Mouse (Mus musculus): Measurements from ENCODE around the gene Mon1b. TPM values are rescaled to one million over a fixed set of nuclear protein-coding genes. Genes with fewer than 3 reads are reported as not detected.

Gene Mon1b
- total RNA-seq, 2 experiments from 2014 or later: 6.6 to 7.0 TPM

DNA sequence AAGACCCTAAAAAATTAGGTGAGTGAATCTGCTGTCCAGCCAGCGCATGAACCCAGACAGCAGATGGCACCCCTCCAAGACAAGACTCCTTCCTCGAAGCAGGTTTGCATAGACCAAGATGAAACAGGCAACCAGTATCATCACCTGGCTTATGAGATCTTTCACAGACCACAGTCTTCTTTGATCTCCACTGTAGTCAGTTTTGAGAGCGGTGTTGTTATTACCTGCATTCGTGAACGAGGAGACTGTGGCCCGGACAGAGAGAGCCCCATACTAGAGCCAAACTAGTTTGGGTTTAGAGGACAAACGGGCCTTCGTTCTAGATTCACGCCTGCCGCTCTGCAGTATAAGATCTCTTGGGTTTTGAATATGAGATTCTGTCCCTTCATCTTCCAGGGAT is 34.5 kb downstream of the Mon1b start:
- no peak for DNase-seq
- intact Hi-C loops (cut with DNase I): loop anchor here (10.0 kb wide), 1 partner anchor 185 kb away; no protein-coding TSS in a partner anchor

DNA sequence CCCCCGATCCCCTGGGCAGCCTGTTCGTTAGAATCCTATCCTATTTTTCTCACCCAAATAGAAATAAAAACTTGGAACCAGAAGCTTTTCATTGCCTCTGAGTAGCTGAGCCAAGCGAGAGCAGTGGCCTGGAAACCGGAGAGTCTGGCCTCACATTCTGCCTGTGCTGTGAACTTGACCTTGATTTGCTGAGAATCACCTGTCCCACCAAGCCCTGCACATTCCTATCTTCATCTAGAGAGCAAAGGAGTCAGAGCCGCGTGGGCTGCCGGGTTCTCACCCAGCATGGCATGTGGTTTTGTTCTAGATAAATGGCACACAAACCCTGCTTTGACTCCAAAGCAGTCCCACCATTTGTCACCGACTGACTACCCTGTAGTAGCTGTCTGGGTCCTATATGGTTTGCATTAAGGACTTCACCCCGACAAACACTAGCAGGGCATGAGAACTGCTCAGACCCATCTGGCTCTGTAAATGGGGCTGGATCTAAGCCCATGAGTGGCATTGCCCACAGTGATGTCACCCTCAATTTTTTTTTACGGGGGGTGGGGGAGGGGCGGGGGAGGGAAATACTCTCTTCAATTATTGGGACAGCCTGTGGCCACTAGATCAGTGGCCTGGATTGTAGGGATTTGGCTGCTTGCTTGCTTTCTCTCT is 37.3 kb downstream of the Mon1b start:
- intact Hi-C loops (cut with DNase I): no loop called here

DNA sequence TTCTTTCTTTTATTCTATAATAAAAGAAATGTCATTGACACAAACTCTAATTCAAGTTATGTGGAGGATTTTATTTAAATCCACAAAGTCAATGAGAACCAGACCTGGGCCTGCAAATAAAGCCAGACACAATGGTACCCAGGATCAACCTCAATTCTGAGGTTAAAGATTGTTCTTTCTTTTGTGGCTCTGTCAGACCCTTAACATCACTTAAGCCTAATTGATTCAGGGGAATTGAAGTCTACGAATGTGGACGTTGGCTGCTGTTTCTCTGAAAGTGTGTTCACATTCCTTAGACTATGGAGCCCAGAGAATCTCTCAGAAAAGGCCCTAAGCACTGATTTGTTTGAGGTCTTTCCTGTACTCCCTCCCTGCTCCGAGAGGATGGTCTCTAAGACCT is 37.9 kb downstream of the Mon1b start:
- intact Hi-C loops (cut with DNase I): no loop called here
- no peak for DNase-seq

More for the DNA sequence above, 37.3 kb downstream of the Mon1b start:
- DNase-seq: no peak

DNA sequence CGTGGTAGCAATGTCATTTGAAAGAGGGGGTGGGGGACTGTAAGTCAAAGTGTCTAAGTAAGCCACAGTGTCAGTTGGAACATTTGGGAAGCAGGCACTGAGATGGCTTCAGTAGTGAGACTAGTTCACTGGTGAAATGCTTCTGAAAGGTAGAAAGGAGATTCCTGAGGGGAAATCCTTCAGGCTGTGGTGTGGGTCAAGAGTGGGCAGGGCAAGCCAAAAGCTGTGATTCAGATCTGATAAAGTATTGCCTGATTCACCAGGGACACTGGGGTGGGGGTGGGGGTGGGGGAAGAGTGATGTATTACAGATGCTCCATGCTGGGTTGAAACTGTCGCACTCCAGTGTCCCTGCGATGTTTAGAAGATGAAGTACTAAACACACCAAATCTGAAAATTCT is 39.2 kb downstream of the Mon1b start:
- no peak for DNase-seq
- intact Hi-C loops (cut with DNase I): no loop called here

DNA sequence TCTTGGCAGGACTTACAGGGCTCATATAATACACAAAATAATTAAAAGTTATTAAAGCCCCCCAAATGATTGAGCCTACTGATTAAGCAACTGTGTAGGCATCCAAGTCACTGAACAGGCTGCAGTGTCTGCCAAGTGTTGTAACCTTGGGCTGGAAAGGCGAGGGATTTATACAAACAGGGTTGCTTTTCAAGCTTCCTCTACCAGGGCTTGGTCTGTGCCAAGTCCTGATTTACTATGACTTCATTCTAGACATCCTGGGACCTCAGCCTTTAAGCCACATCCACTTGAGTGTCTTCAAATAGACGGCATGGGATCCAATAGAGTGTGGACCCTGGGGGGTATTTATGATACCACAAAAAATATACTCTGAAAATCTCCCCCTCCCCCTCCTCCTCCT is 39.9 kb downstream of the Mon1b start:
- no peak for DNase-seq

DNA sequence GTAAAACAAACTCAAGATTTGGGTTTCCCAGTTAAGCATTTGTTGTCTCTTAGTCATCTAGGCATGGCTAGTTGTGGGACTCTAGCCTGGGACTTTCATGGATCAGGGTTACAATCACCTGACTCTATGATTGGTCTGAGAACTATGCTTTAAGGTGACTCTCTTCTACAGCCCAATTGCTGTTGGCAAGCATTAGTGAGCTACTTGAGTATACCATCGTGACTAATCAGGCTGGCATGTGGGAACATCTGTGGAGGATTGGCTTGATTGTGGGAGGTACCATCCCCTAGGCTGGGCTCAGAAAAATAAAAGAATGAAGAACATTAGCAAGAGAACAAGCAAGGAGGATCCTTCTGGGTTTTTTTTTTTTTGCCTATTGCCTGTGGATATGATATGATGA is 41.4 kb downstream of the Mon1b start:
- DNase-seq: no peak
- intact Hi-C loops (cut with DNase I): no loop called here

More for the DNA sequence above, 39.9 kb downstream of the Mon1b start:
- intact Hi-C loops (cut with DNase I): no loop called here

DNA sequence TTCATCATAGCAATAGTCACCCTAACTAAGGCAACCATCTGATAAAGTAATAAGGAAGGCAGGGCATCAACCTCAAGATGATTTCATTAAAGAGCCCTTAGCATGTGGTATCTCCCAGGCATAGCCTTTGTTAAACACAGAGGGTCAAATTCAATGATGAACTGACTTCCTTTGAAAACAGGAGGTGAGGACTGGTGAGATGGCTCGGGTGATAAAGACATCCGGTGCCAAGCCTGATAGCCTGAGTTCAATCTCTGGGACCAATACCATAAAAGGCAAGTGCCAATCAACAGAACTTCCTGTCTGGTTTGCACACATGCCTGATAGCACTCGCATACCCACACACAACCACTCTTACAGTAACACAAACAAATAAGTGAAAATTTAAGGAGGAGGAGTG is 44.0 kb downstream of the Mon1b start:
- no peak for DNase-seq
- intact Hi-C loops (cut with DNase I): no loop called here

DNA sequence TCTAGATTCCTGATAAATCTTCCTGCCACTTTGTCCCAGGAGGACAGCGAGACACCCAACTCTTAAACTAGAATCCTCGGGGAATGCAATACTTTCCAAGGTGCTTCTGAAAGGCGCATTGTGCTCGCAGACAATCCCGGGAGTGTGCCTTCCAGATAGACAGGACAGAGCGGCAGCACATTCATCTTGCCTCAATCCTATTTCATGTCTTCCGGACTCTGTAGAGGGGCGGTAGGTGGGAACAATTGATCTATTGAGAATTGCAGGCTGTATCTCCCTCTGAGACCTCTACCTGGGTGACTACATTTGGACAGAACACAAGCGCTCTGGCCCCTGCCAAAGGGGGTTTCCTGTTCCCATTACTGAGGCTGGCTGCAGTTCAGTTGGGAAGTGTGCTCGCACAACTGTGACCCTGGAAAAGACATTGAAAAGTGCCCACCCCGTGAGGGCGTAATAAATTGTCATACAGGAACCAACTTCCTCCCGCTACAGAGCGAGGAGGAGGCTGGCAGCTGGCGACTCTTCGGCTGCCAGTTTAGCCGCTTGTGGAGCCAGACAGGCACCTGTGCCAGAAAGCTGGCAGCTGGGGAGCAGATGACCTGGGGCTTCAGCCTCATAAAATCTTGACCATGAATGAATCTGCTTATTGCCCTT is 52.6 kb downstream of the Mon1b start:
- intact Hi-C loops (cut with DNase I): no loop called here
- peak in 1 of 2 experiments; percentile 12 for DNase-seq

DNA sequence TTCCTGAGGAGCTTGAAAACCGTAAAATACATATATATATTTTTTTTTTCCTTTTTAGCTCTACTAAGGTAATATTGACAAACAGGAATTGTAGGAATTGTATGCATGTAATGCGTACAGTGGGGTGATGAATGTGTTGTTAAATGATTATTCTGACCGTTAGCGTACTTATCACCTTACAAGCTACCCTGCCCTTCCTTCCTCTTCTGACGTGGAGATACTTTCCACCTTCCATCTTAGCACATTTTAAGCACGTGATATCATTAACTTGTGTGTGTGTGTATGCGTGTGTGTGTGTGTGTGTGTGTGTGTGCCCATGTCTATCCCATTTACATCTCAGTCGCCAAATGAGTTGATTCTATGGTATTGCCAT is 53.1 kb downstream of the Mon1b start:
- intact Hi-C loops (cut with DNase I): no loop called here

DNA sequence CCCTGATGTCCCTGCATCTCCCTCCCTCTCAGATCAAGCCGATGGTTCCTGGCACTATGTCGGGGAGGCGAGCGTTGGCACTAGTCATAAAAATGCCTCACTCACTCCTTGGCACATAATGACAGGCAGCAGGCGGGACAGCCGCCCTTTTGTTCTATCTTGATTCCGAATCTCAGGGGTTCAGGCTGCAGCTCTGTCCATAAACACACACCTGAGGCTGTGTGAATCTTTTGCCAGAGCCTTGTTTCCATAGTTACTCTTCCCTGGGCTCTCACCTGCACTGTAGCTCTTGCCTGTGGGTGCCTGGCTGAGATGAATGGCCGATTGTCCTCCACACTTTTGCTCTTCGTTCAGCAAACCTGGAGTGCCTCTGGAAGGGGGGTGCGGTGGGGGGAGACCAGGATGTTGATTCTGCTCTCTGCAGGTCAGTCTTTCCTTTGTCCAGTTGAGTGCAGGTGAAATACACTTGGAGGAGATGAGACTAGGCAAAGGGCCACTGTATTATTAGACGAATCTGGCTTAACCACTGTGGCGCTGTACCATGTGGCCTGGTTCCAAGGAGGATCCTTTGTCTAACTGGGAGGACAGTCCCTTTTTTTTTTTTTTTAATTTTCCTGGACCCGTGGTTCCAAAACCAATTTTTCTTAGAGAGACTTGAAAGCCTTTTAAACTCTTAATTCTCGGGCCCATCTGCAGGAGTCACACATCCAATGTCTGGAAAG is 56.4 kb downstream of the Mon1b start:
- no peak for DNase-seq

More for the DNA sequence above, 53.1 kb downstream of the Mon1b start:
- DNase-seq: no peak

More for the DNA sequence above, 56.4 kb downstream of the Mon1b start:
- intact Hi-C loops (cut with DNase I): no loop called here

Other genes starting within 250 kb of the Mon1b start
- not detected for gene Syce1l, start 7.6 kb downstream of the Mon1b start, total RNA-seq (2021)
- gene Adamts18, start 213.2 kb downstream of the Mon1b start, total RNA-seq (2021): under 1 TPM in 1 of 2 experiments, not detected in 1; 0.10 TPM

Data from heart, postnatal 10 days (tissue).